Mouse (Mus musculus) embryonic facial prominence, embryonic 15.5 days (tissue): ENCODE data around the gene Atp5c1. TPM values are rescaled to one million over a fixed set of nuclear protein-coding genes. Genes with fewer than 3 reads are reported as not detected.

Experiments used
- ATAC-seq: fragments of 200-750 bp; cut with Nextera tagmentation; 2 replicates; pipeline ENCODE4 v1.8.0; 2017; ENCODE audit warnings: low read depth, moderate TSS enrichment; ENCODE audit not compliant: insufficient number of reproducible peaks, low FRiP score, low TSS enrichment
- H3K27ac ChIP-seq: fragments of 300-500 bp; sonication (generic); replicated peaks from 2 replicates; pipeline ENCODE4 v1.5.1; 2015; ENCODE audit warnings: mild to moderate bottlenecking, inconsistent platforms
- H3K27me3 ChIP-seq: fragments of 300-500 bp; sonication (generic); 2 replicates; pipeline ENCODE4 v1.6.1; 2015; ENCODE audit warnings: inconsistent platforms
- H3K36me3 ChIP-seq: fragments of 300-500 bp; sonication (generic); 2 replicates; pipeline ENCODE4 v1.6.1; 2015; ENCODE audit warnings: mild to moderate bottlenecking, inconsistent platforms
- H3K4me1 ChIP-seq: fragments of 300-500 bp; sonication (generic); 2 replicates; pipeline ENCODE4 v1.6.1; 2015; ENCODE audit warnings: inconsistent platforms
- H3K4me2 ChIP-seq: fragments of 300-500 bp; sonication (generic); replicated peaks from 2 replicates; pipeline ENCODE4 v1.6.1; 2015; ENCODE audit warnings: mild to moderate bottlenecking, inconsistent platforms
- H3K4me3 ChIP-seq: fragments of 300-500 bp; sonication (generic); replicated peaks from 2 replicates; pipeline ENCODE4 v1.5.1; 2015; ENCODE audit warnings: mild to moderate bottlenecking, inconsistent platforms
- H3K9ac ChIP-seq: fragments of 300-500 bp; sonication (generic); 2 replicates; pipeline ENCODE4 v1.6.1; 2015; ENCODE audit warnings: inconsistent platforms
- H3K9me3 ChIP-seq: fragments of 300-500 bp; sonication (generic); replicated peaks from 2 replicates; pipeline ENCODE4 v1.6.1; 2016; ENCODE audit warnings: inconsistent platforms
- WGBS: fragments of 180-500 bp; shearing (Covaris S2); methylation state at CpG from one replicate; pipeline ENCODE4 v1.1.7; 2015; 5-methylcytosine and 5-hydroxymethylcytosine counted together
- polyA plus RNA-seq: library from polyadenylated mRNA; unstranded; fragments of >200 nt; fragmentation: Nextera tagmentation; extraction: Ambion mirVana; gene quantifications from 2 replicates; pipeline ENCODE4 v1.2.1, GENCODE M21; 2015

The Atp5c1 gene
- polyA plus RNA-seq, 1 experiment from 2014 or later = 513 TPM

GRCm38 (mm10) chr2:10049456-10049855, 30.9 kb downstream of the Atp5c1 start:
- Histone ChIP-seq H3K4me2 (peak overlapping the region; percentile 85), H3K4me1 (peaks cover 16% of the 10 kb centered on the region), H3K9ac (no peak overlapping the region), H3K4me3 (peak overlapping the region; percentile 93), H3K9me3 (no peaks in the 10 kb centered on the region), H3K27ac (no peak overlapping the region), H3K36me3 (0 out of 2 replicates have a peak, but pooled peaks cover 3% of the 10 kb centered on the region), H3K27me3 (no peaks in the 10 kb centered on the region)
- WGBS = 14% methylated on average over 10 of the region's 10 CpGs
- ATAC-seq = no peak

DNA sequence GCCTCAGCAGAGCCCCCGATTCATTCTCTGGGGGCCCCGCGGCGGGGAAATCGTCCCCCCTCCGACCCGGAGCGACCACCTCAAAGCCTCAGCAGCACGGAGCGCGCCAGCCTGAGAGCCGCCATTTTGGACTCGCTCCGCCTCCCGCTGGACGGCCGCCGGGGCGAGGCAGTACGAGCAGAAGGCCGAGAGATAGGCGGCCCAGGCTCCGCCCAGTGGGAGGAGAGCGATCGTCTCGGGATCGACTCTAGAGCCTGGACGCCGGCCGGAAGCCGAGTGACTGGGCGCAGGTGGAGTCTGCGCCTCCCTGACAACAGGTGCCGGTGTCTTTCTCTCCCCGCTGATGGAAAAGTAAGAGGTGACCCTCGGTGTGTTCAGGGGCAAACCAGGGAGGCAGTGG, 31.8 kb downstream of the Atp5c1 start, which contains the start of gene Taf3:
Gene Taf3 (minus strand): TSS at position 136 of the 400 bp plus-strand sequence.
- peaks cover 16% of the 10 kb centered on the region for H3K4me1 ChIP-seq
- H3K4me2 ChIP-seq = peak within 1 kb of the TSS; percentile 85
- WGBS = under 1% methylated on average over 36 of the region's 36 CpGs
- peak within 1 kb of the TSS; percentile 63; the same call in 1 of the 2 replicates for H3K27ac ChIP-seq
- H3K4me3 ChIP-seq = peak within 1 kb of the TSS; percentile 93
- peak within 1 kb of the TSS; percentile 59 for H3K9ac ChIP-seq
- H3K36me3 ChIP-seq = no peaks in the 10 kb centered on the region
- no peaks in the 10 kb centered on the region for H3K27me3 ChIP-seq
- no peaks in the 10 kb centered on the region for H3K9me3 ChIP-seq
- ATAC-seq = peak; percentile 94

GRCm38 (mm10) chr2:10047758-10048436, 32.4 kb downstream of the Atp5c1 start:
- Histone ChIP-seq H3K4me2 (peak overlapping the region; percentile 85), H3K4me1 (peaks cover 16% of the 10 kb centered on the region), H3K27ac (peak overlapping the region; percentile 63; the same call in 1 of the 2 replicates), H3K9ac (peak overlapping the region; percentile 59), H3K36me3 (no peaks in the 10 kb centered on the region), H3K27me3 (no peaks in the 10 kb centered on the region), H3K9me3 (no peaks in the 10 kb centered on the region), H3K4me3 (peak overlapping the region; percentile 93)
- 0% methylated on average over 46 of the region's 47 CpGs for WGBS
- ATAC-seq = peak; percentile 62

GRCm38 (mm10) chr2:10034976-10035375, 45.3 kb downstream of the Atp5c1 start:
- H3K4me2 ChIP-seq = no peak overlapping the region
- ATAC-seq = no peak
- H3K4me3 ChIP-seq = no peak overlapping the region
- no peak overlapping the region for H3K27ac ChIP-seq
- no peaks in the 10 kb centered on the region for H3K4me1 ChIP-seq
- H3K9ac ChIP-seq = no peak overlapping the region
- WGBS = 66% methylated on average over 3 of the region's 3 CpGs
- H3K9me3 ChIP-seq = no peaks in the 10 kb centered on the region
- H3K36me3 ChIP-seq = peaks cover 6% of the 10 kb centered on the region
- H3K27me3 ChIP-seq = no peaks in the 10 kb centered on the region

DNA sequence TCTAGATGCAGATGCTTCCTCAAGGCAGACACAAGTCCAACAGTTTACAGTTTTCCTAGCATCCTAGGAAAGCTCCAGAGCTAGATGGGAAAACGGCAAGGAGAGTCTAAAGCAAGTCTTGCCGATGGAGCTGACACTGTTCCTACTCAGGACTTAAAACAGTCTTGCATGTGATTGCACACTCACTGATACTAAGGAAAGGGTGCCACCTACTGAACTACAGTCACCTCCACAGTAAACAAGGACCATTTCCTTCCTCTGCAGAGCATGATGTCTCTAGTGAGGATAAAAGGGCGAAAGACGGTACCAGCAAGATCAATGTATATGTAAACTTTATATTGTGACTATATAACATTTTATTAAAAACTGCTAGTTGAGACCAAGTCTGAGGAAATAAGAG, 46.6 kb downstream of the Atp5c1 start:
- Histone ChIP-seq H3K9ac (no peak overlapping the region), H3K4me1 (no peaks in the 10 kb centered on the region), H3K9me3 (no peaks in the 10 kb centered on the region), H3K4me2 (no peak overlapping the region), H3K27ac (no peak overlapping the region), H3K36me3 (no peaks in the 10 kb centered on the region; the same call in 1 of the 2 replicates), H3K27me3 (no peaks in the 10 kb centered on the region), H3K4me3 (no peak overlapping the region)
- ATAC-seq = no peak
- WGBS = 61% methylated on average over 4 of the region's 4 CpGs

DNA sequence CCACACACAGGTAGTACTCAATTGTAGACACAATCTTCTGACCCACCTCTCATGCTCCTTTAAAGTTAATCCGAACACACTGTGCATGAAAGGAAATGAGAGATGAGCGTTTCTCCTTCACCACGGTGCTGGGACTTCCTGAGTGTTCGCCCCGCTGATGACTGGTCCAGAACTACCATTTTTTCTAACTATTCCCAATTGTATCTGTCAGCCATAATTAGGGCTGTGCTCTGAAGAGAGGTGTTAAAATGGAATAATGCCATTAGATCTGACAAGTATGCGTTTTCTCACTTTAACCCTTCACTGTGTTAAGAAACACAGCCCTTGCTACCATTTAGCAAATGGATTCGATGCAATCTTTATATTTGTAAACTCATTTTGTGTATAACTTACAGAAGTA, 50.6 kb downstream of the Atp5c1 start:
- ATAC-seq = no peak
- Histone ChIP-seq H3K4me3 (no peak overlapping the region), H3K4me2 (no peak overlapping the region), H3K9ac (no peak overlapping the region), H3K27me3 (no peaks in the 10 kb centered on the region), H3K27ac (no peak overlapping the region), H3K4me1 (no peaks in the 10 kb centered on the region), H3K36me3 (no peaks in the 10 kb centered on the region), H3K9me3 (no peaks in the 10 kb centered on the region)
- WGBS = 61% methylated on average over 7 of the region's 7 CpGs

GRCm38 (mm10) chr2:10024264-10024663, 56.0 kb downstream of the Atp5c1 start:
- no peaks in the 10 kb centered on the region for H3K27me3 ChIP-seq

DNA sequence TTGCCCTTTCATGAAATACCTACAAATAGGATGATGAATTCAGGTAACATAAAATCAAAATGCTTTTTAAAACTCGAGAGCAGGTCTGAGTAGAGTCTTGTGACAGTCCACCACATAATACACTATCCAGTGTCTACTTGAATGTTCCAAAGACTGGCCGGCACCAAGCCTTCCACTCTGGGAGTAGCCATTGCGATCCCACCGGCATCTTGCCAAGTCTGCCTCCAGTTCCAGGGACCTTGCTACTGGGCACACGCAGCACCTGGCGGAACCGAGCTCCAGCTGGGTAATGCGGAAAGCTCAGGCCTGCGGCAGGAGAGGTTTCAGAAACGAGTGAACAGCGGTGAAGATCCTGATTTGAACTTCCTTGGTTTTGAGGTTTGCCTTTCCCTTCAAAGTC, 59.0 kb downstream of the Atp5c1 start:
- Histone ChIP-seq H3K27me3 (no peaks in the 10 kb centered on the region), H3K9me3 (no peaks in the 10 kb centered on the region), H3K27ac (no peak overlapping the region), H3K36me3 (no peaks in the 10 kb centered on the region), H3K4me1 (no peaks in the 10 kb centered on the region), H3K4me2 (no peak overlapping the region), H3K4me3 (no peak overlapping the region), H3K9ac (no peak overlapping the region)
- no peak for ATAC-seq
- WGBS = 90% methylated on average over 11 of the region's 11 CpGs

More at GRCm38 (mm10) chr2:10024264-10024663, 56.0 kb downstream of the Atp5c1 start:
- H3K9me3 ChIP-seq = no peaks in the 10 kb centered on the region
- no peak overlapping the region for H3K4me3 ChIP-seq
- H3K27ac ChIP-seq = no peak overlapping the region
- no peaks in the 10 kb centered on the region for H3K4me1 ChIP-seq
- no peak for ATAC-seq
- H3K4me2 ChIP-seq = no peak overlapping the region
- no peak overlapping the region for H3K9ac ChIP-seq
- 76% methylated on average over 6 of the region's 6 CpGs for WGBS
- H3K36me3 ChIP-seq = no peaks in the 10 kb centered on the region

GRCm38 (mm10) chr2:10014951-10015635, 65.2 kb downstream of the Atp5c1 start:
- Histone ChIP-seq H3K36me3 (no peaks in the 10 kb centered on the region), H3K27me3 (no peaks in the 10 kb centered on the region), H3K9ac (no peak overlapping the region), H3K4me1 (no peaks in the 10 kb centered on the region), H3K4me3 (no peak overlapping the region), H3K4me2 (no peak overlapping the region), H3K9me3 (no peaks in the 10 kb centered on the region), H3K27ac (no peak overlapping the region)
- WGBS = 75% methylated on average over 10 of the region's 10 CpGs
- no peak for ATAC-seq

DNA sequence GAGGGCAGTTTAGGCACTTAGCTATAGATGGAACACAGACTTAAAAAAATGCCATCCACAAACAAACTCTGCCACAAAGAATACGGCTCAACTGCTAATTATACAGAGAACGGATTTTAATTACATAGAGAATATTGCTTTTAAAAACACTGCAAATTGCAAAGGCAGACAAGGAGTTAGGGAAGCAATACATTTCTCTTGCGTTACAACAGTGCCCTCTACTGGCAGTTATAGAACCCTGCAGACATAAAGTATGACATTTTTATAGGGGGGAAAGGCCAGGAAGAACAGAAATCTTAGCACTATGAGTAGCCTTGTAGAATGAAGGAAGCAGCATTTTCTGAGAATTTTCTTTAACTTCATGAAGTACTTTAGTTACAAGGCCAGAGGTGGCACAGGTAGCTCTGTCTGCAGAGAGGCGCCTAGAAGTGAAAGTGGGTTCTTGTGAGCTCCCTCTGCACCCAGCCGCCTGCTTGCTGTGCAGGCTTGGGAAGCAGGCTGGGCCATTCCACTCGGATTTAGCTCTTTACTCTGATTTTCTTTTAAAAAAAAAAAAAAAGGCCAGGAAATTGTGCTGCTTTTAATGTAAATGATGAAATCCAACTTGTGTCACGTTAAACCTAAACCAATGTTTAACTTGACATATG, 69.9 kb downstream of the Atp5c1 start:
- no peaks in the 10 kb centered on the region for H3K9me3 ChIP-seq
- H3K36me3 ChIP-seq = no peaks in the 10 kb centered on the region
- H3K4me3 ChIP-seq = no peak overlapping the region
- H3K27ac ChIP-seq = no peak overlapping the region
- H3K4me1 ChIP-seq = no peaks in the 10 kb centered on the region
- WGBS = 30% methylated on average over 7 of the region's 7 CpGs
- ATAC-seq = no peak
- H3K9ac ChIP-seq = no peak overlapping the region
- no peaks in the 10 kb centered on the region for H3K27me3 ChIP-seq
- H3K4me2 ChIP-seq = no peak overlapping the region

DNA sequence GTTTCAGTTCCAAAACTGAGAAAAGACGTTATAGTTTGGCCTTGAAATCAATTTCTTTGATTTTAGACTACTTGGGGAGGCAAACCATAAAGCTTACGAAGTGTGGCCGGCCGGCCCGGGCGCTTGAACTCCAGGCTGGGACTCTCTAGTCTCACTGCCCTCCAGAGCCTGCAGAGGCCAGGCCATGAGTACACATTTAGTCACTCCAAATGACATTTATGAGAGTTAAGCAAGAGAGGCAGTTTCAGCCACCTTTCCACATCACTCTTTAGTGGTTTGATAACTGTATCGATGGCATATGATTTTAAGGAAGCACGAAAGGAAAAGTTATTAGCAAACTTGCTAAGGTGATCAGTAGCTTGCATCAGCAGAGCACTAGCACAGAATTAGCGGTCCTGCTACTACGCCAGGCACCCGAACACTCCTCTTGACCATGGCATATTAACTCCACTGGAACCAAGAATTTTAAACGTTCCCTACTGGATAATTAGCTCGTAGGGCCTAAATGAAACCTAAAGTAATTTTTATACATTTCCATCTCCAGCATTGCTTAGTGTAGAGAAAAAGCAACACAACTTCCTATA, 70.5 kb downstream of the Atp5c1 start:
- Histone ChIP-seq H3K27ac (no peak overlapping the region), H3K4me3 (no peak overlapping the region), H3K27me3 (no peaks in the 10 kb centered on the region), H3K4me2 (no peak overlapping the region), H3K4me1 (no peaks in the 10 kb centered on the region), H3K9ac (no peak overlapping the region), H3K36me3 (no peaks in the 10 kb centered on the region), H3K9me3 (no peaks in the 10 kb centered on the region)
- WGBS = 77% methylated on average over 13 of the region's 13 CpGs
- no peak for ATAC-seq
